Mouse (Mus musculus) retina, embryonic 14.5 days (tissue): ENCODE data around the gene Sfxn2.
"Not testable (repeated sequence)": the region's sequence is repeated elsewhere in the genome, so short reads cannot be mapped to it uniquely, and the experiment has no call there.

Source experiments
- DNase-seq: peaks from one replicate; pipeline ENCODE4 v3.0.0-alpha.2; 2015; ENCODE audit warnings: low spot score

The Sfxn2 gene

DNA sequence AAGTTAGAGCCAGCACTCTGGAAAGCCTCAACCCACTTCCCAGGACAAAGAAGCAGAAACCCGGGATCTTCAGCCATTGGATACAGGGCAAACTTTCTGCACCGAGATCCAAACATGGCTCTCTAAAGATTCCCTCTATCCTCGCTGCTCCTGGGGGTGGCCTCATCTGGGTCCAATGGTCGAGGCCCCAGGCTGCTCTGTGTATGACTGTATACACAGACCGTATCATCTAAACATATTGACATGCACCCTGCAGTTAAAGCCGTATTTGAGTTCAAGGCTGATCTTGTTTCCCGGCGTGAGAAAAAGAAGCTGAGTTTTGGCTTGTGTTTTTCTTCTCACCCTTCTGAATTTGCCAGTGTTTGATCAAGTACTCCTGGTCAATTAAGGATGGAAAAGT lies 30.4 kb upstream of the Sfxn2 start:
- DNase-seq: no peak

DNA sequence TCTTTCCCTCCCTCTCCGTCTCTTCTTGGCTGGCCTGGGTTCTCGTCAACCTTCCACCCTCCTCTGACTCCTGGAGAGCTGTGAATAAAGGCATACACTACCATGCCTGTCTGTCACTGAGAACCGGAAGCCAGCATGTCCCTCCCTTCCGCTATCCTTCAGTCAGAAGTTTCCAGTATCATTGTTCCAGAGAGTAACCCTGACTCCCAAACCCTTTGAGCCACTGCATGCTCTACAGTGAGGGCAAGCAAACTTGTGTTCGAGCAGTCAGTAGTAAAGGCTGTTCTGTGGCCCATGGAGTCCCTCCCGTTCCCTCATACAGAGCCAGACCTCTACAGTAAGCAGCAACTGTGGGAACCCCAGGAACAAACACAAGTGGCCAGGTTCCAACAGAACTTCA lies 25.6 kb upstream of the Sfxn2 start:
- DNase-seq: no peak

DNA sequence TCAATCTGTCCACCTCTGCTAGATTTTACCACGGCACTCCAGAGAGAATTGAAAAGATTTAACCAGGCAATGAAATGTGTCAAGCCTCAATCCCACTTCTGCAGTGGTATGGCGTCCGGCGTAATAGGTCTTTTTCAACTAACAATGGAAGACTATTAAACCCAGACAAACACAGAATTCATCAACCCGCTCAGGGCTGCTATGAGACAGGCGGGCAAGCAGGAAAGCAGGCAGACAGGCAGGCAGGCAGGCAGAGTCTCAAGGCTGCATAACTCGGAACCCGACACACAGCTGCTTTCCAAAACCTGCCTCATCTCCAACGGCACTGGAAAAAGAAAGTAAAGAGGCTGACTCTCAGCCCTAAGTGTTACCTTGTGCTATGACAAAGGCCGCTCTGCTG lies 25.1 kb upstream of the Sfxn2 start:
- no peak for DNase-seq

DNA sequence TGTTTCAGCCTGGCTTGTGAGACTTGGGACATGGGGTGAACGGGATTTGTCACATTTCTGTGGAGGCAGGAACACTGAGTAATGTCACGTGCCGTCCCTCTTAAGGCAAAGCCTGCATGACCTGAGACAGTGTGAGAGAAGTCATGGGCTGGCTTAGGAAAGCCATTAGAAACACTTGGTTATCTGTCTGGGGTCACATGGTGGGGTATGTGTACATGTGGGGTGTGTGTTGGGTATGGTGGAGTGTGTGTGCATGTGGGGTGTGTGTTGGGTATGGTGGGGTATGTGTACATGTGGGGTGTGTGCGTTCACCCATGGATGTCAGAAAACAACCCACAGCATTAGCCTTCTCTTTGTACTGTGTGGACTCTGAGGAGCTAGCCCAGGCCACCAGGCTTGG lies 22.8 kb upstream of the Sfxn2 start:
- no peak for DNase-seq

DNA sequence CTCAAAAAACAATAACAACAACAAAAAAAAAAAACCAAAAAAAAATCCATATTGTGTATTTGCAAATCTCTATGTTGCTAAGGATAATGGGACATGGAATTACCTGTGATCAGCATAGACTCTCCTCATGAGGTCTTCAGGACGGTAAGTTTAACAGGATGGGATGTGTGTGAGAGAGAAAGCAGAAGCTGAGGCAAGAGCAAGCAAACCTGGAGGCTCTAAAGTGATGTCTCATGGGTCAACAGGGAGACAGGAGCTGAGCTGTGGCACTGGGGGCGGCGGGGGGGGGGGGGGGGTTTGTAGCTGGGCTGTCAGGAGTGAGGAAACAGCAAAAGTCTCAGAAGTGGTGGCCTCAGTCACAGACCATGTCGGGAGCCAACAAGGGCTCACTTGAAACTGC lies 20.7 kb upstream of the Sfxn2 start:
- no peak for DNase-seq

DNA sequence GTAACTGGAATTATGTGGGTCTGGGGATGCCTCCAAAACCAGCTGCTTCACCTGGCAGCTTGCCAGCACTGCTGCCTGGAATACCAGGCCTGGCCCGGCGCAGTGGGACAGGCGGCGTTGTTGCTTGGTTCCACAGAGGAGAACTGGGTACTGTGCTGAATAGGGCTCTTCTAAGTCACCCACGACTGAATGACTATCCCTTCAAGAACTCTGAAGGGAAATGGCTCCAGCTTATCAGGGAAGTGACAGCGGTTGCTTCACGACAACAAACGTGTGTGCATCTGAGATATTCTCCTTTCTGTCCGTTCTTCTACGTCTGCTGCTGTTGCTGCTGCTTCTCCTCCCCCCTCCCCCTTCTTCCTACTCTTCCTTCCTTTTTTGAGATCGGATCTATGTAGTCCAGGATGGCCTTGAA lies 19.6 kb upstream of the Sfxn2 start:
- DNase-seq: no peak

DNA sequence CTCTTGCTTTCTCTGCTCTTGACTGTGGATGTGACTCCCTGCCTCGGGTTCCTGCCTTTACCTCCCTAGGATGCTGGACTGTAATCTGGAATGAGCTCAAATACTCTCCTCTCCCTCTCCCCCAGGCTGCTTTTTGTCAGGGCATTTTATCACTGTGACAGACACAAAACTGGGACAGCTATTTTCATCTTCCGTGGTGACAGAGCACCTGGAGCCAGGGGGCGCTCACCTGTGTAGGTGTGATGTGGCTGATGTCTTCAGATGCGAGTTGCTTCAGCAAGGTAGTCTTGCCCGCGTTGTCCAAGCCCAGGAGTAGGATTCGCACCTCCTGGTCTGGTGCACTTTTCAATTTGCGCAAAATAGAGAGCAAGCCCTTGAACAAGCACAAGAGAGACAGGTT lies 15.2 kb upstream of the Sfxn2 start:
- DNase-seq: no peak

DNA sequence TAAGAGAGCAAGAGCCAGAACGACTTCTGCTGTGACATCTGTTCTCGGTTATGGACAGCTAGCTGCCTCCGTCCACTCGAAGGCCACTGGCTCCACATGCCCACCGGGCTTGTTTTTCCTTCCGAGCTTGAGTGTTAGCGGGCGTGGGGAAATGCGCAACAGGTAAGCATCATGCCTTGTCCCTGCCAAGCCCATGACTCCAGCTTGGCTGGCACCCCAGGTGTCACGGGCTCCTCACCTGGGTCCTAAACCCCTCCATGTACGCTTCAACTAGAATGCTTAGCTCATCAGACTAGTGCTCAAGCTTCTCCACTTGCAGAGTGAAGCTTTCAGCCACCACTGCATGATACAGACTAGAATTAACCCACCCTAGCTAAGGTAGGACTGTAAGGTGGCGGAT lies 14.5 kb upstream of the Sfxn2 start:
- no peak for DNase-seq

DNA sequence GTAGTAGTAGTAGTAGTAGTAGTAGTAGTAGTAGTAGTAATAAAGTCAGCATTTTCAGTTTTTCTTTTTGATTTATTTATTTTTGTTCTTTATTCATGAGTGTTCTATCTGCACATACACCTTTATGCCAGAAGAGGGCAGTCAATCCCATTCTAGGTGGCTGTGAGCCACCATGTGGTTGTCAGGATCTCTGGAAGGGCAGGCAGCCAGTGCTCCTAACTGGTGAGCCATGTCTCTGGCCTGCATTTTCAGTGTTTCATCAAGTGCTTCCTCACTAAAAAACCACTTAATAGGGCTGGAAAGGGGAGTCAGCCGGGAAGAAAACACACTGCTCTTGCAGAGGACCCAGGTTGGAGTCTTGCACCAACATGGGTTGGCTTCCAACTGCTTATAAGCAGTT lies 11.0 kb upstream of the Sfxn2 start:
- peak; percentile 75 for DNase-seq

DNA sequence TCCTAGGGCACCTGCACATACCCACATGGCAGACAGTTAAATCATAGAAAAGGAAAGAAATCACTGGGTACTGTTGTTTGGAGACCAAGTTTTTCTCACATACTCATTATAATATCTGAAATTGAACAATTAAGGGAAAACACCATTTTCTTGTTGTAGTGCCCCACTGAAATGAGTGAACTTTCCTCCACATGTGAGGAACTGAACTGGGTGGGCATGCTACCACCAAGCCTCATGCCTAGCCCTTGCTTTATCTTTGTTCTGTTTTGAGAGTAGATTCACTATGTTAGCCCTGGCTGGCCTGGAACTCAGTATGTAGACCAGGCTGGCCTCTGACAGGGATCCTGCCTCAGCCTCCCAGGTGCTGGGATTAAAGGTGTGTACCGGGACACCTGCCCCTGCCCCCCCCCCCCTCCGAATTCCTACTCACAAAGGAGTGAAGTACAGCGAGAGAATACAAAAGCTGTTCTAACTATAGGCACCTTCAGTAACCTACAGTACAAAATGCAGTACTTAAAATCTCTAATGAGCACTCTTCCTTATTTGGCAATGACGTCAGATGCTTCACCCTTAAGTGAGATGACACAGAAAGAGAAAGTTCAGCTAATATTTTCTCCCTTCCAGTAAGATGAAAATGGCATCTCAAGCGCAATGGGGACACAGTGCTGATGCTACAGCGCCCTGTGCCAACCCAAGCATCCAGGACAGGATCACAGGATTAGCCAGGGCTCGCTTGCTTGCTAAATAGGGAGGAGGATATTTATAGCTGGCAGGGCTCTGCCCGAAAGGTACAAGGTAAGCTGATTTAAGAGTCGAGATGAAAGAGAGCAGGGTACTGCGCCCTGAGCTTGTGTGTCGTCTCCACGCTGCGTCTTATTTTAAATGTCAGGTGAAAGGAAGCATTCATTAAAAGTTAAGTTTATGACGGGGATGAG lies 10.3 kb upstream of the Sfxn2 start:
- no peak for DNase-seq

DNA sequence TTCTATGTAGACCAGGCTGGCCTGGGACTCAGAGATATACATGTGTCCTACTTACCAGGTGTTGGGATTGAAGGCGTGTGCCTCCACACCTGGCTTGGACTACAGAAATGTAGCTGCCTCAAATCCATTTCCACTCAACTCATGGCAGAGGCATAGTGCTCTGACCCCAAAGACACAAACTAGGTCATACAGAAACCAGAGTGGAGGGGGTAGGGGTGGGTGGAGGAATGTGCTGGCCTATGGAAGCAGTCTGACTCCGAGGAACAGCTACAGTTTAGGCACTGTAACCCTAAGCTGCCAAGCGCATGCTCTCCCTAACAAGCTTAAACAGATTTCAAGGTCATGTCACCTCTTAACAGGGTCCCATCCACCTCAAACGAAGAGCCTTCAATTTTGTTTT lies 9.6 kb upstream of the Sfxn2 start:
- peak; percentile 12 for DNase-seq

DNA sequence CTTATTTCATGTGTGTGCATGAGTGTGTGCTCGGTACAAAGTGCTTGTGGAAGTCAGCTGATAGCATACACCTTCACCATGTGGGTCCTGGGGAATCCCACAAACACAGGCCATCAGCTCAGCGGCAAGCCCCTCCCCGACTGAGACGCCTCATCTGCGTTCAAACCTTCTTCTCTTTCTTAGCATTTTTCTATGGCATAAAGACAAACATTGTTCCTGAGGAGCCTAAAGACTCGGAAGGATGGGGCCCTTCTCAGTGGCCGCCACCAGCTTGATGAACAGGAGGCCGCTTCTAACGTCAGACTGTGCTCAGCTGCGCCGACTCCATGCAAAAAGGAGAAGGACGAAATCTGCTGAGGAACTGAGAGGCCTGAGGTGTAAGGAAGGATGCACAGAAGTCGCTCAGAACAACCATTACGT lies 9.1 kb upstream of the Sfxn2 start:
- no peak for DNase-seq

DNA sequence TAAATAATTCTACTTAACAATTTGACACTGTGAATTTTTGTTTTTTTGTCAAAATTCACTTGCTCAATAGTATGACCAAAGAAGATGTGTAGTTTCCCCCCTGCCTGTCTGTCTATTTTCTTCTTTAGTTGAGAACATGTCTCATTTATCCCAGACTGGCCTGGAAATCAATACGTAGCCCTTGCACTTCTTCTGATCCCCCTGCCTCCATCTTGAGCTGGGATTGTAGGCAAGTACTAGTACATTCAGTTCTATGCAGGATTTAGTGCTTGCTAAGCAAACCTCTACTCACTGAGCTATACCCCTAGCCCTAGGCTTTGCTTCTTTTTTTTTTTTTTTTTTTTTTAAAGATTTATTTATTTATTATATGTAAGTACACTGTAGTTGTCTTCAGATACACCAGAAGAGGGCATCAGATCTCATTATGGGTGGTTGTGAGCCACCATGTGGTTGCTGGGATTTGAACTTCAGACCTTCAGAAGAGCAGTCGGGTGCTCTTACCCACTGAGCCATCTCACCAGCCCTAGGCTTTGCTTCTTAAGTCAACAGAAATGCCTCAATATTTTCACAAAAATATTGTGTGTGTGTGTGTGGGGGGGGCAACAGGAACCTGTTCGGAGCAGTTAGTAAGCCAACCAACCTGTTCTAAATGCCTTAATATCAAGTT lies 1.8 kb upstream of the Sfxn2 start:
- not testable (repeated sequence) for DNase-seq

DNA sequence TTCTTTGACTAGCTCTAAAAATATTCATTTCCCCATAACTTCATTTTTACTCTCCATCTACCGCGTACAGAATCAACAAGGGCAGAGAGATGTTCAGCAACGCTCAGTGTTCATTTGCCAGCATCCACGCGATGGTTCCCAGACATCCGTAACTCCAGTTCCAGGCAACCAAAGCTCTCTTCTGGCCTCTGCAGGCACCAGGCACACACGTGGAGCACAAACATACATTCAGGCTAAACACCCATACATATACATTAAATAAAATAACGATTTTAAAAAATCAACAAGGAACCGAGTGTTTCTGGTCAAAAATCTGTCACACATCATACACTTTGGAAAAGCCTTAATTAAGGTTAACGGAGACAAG lies 1.3 kb upstream of the Sfxn2 start:
- DNase-seq: peak; percentile 47

DNA sequence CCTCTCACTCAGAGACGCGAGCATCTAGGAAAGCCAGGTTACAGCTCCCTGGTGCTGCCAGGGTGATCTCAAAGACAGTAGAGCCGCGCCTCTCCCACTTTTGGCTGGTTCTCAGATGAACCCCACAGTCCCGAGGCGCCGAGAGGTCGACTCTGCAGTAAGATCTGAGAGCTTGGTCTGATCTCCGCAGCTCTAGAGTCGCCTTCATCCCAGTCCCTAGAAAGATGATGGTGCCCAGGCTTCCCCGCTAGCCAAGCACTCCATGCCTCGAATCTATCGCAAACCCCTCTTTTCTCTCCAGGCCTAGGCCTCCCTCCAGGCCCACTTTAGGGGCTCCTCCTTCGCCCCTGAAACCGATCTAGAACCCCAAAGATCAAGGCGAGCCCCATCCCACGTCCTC lies 617 bp upstream of the Sfxn2 start:
- DNase-seq: no peak

DNA sequence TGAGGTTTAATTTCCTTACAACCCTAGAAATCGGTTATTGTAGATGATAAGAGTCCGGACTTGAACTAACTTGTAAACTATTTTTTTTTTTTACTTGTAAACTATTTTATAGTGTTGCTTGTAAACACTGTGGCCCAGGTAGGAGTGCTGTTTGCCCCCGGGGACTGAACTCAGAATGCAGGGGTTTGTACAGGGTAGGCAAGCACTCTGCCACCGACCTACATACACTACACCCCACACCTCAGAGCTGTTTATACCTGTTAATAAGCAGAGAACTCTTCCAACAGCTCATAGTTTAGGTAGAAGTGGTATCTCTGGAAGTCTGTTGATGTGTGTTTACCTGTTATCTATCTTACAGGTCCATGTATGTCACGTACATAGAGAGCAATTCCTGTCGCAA lies 825 bp downstream of the Sfxn2 start:
- no peak for DNase-seq

DNA sequence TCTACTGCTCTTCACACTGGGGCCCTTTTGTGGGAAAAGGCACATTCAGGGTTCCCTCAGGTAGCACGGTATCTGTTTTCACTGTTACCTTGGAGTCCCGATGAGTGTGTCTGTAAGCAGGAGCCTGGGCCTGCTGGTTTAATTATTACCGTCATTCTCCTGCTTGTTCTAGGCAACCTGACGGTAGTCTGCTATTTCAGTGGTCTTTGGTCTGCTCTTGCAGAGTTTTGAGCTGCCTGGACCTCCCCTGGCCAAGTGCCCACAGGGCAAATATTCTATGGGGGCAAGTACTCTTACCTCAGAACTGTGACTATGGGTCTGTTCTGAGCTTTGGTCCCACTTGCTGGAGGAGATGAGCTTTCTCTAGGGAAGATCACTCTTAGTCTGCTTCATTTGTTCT lies 2.0 kb downstream of the Sfxn2 start:
- no peak for DNase-seq

DNA sequence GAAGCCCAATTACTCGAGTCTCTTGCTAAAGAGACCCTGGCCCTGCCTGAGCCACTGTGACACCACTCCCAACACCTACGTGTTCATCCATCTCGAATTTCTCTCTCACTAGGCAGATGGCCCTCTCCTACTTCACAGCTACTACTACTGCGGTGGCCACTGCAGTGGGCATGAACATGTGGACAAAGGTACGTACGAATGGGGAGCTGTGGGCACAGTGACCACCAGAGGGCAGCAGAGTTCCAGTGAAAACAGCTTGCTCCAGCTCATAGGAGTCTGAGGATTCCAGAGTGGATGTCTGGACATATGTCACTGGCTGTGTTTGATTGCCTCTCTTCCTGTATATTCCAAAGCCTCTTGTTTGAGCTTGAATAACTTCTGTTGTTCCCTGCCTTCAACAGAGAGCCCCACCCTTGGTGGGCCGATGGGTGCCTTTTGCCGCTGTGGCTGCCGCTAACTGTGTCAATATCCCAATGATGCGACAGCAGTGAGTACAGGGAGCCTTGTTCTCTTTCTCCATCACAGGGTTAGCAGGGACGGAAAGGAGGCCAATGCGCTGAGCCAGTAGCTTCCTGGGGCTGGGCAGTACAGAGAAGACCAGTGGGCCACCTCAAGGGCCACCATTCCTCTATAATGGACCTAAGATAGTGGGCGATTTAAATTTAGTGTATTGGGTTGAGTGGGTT lies 14.8 kb downstream of the Sfxn2 start:
- peak; percentile 94 for DNase-seq

DNA sequence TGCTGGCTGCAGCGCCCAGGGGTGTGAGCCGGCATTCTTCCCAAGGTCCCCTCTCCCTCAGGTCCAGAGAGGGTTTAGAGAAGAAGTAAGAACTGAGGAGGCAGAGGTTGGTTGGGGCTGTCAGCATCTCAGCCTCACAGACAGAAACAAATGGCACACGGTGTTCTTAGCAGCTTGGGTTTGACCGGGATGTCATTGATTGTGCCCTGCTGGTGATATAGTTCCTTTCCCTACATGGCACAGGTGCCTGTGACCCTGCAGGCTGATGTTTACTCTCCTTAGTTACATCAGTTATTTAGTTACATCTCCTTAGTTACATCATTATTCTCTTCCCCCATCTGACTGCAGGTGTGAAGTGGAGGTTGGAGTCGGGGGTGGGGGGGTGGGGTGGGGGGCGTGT lies 18.4 kb downstream of the Sfxn2 start:
- DNase-seq: no peak

DNA sequence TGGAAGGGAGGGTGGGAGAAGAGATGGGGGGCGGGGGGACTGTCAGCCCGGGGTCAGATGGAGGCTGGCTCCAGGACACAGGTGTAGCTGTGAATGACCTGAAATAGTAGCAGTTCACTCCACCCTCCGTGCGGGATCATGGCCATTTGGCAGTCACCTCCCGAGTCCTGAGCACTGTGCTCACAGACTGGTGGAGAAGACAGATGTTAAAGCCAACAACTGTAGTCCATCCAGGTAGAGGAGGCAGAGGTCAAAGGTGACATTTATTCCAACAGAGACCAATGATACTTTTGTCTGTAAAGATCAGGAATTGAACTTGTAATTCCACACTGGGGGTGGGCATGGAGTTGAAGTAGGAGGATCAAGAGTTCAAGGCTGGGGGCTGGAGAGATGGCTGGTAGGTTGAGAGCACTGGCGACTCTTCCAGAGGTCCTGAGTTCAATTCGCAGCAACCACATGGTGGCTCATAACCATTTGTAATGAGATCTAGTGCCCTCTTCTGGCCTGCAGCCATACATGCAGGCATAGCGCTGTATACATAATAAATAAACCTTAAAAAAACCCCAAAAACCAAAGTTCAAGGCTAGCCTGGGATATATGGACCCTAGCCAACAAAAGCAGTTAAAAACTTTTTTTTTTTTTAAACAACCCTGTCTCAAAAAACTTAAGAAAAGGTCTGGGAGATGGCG lies 19.7 kb downstream of the Sfxn2 start:
- no peak for DNase-seq

DNA sequence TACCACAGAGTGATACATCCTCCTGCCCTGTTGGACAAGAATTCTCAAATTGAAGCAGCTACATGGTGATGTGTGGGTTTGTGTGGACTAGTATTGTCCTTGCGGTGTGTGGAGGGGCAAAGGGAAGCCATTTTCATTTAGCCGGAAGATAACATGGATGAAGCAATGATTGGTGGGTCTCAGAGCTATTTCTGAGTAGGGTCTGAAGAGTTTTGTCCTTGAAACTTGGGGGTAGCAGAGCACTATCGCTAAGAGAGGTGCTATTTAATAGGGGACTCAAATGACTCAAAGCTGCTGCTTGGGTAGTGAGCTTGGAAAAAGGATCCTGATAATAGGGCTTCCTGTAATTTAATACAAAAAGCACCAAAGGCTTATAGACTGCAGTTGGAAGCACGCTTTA lies 25.0 kb downstream of the Sfxn2 start:
- DNase-seq: no peak

DNA sequence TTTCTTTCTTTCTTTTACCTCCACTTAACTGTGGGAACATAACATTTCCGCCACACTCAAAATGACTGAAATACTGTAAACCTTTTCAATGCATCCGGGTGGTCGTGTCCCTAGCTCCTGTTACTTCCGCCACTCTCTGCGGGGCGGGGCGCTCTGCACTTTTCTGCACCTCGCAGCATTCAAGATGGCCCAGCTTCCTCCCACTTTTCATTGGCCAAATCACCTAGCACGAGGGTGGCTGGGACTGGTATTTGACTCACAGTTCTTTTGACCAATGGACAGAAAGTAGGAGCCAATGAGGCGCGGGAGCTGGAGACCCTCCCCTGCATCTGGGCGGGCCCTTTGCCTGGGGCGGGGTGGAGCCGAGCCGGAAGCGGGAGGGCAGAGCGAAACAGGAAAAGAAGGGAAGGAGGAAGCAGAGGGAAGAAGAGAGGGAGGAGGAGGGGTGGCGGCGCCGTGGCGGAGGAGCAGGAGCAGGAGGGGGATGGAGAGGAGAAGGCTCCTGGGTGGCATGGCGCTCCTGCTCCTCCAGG lies 25.6 kb downstream of the Sfxn2 start, which contains the start of gene Wbp1l:
Gene Wbp1l (plus strand): TSS at position 365 of the 533 bp plus-strand sequence.
- DNase-seq: peak; percentile 98
